Mouse (Mus musculus) MEL (cell line): ENCODE measurements around the gene Adcy1.

ENCODE experiments used
- BHLHE40 ChIP-seq: IDR thresholded peaks from 2 replicates; pipeline ENCODE4 v1.6.1; 2012; ENCODE audit warnings: low read depth, mild to moderate bottlenecking, inconsistent platforms, low read length, improper control_type of control experiment, borderline replicate concordance
- CHD1 ChIP-seq: IDR thresholded peaks from 2 replicates; pipeline ENCODE4 v1.6.1; 2012; ENCODE audit warnings: low read depth, mild to moderate bottlenecking, inconsistent platforms, low read length, improper control_type of control experiment
- CTCF ChIP-seq, 3 experiments: IDR thresholded peaks in 2 of 3; conservative IDR thresholded peaks in 1 of 3; 2 replicates each; pipeline ENCODE4 v1.5.1; 2011 to 2012; ENCODE audit warnings: low read length in 3 of 3, low read depth in 2 of 3, mild to moderate bottlenecking in 2 of 3, improper control_type of control experiment in 1 of 3, inconsistent platforms in 1 of 3, mixed read lengths in 1 of 3, moderate library complexity in 1 of 3; ENCODE audit not compliant: control insufficient read depth in 1 of 3, insufficient read depth in 1 of 3, poor library complexity in 1 of 3, severe bottlenecking in 1 of 3
- ELF1 ChIP-seq: IDR thresholded peaks from 2 replicates; pipeline ENCODE4 v1.6.1; 2014; ENCODE audit warnings: low read depth, mild to moderate bottlenecking, inconsistent platforms, low read length, improper control_type of control experiment, moderate library complexity
- EP300 ChIP-seq, 2 experiments: IDR thresholded peaks; 2 replicates each; pipeline ENCODE4 v1.6.1; 2011; ENCODE audit warnings: improper control_type of control experiment in 2 of 2, low read length in 2 of 2, low read depth in 1 of 2, mild to moderate bottlenecking in 1 of 2
- GATA1 ChIP-seq: IDR thresholded peaks from 2 replicates; pipeline ENCODE4 v1.6.1; 2011; ENCODE audit warnings: low read depth, low read length, improper control_type of control experiment

DNA sequence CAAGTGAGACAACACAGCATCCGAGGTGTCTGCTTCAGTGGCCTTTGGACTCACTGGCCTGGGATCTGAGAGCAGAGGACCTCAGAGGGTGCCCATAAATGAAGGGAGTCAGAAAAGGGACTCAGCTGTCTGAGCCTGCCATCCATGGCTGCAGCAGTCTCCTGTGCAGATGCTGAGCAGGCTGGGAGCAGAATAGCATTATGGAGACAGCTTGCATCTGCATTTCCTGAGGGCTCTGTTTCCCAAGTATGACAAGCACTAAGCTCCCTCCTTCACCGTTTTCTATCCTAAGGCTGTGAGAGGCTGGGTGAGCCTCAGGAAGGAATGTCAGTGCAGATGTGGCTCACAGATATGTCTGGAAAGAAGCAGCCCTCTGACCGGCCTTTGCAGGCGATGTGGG is 49.8 kb downstream of the Adcy1 start:
- TF ChIP-seq ELF1, result no peak
- TF ChIP-seq CTCF (IDR thresholded peaks at IDR 0.05 in 2 of 3, conservative IDR thresholded peaks at IDR 0.05 in 1 of 3; ENCODE audit: control insufficient read depth in 1 of 3, insufficient read depth in 1 of 3, low read depth in 2 of 3, low read length in 3 of 3, poor library complexity in 1 of 3, severe bottlenecking in 1 of 3), result no peak
- TF ChIP-seq GATA1, result no peak
- TF ChIP-seq EP300 (IDR thresholded peaks at IDR 0.05; ENCODE audit: low read depth in 1 of 2, low read length in 2 of 2), result no peak
- no peak for TF ChIP-seq BHLHE40
- no peak for TF ChIP-seq CHD1
